Mouse (Mus musculus): ENCODE results near the gene Rpp14.
A peak's percentile ranks its signal among the peaks of the same experiment; 100 is the strongest.
"Not testable (repeated sequence)": the region's sequence is repeated elsewhere in the genome, so short reads cannot be mapped to it uniquely, and the experiment has no call there.

Rpp14 gene

DNA sequence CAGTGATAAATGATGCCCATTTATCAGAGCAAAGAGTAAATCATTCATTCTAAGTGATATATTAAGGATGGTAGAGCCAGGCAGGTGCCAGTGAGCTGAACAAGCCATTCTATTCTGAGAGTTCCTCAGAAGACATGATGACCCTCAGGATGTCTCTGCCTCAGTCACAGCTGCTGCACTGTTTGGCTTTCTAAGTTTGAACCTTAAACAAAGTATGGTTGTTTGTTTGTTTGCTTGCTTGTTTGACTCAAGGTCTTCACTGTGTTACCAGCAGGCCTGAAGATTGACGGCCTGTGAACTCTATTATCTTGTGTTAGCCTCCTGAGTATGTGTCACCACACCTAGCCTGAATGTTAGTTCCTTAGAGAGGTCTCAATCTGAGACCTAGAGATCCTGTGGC is 34.6 kb downstream of the Rpp14 start:
- no peak for DNase-seq (ENCODE audit: low read depth)

DNA sequence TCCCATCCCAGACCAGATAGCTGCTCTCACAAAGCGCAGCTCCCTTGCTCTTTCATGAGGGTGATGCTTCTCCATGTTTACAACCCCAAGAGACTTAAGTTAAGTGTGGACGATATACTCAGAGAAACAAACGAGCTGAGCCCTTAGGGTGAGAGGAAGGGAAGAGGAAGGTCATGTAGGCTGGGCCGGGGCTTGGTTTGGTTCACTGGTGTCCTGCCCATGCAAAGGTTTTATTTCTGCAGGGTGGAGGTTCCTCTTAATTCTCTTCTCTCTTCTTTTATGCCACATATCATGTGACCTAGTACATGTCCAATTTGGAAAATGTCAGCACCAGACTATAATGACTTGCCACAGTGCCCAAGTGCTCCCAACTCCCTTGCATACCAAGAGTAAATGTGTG is 35.6 kb downstream of the Rpp14 start:
- DNase-seq (ENCODE audit: low read depth): no peak

DNA sequence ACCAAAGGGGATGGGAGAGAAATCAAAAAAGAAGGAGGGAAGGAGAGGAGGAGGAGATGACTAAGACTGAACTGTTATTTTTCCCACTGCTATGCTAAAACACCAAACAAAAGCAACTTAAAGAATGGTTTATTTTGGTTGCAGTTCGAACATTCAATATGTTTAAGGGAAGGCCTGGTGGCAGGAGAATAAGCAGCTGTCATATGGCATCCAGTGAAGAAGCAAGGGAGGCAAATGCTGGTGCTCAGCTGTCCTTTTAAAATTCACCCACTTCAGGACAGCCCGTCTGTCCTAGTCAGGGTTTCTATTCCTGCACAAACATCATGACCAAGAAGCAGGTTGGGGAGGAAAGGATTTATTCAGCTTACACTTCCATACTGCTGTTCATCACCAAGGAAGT is 37.2 kb downstream of the Rpp14 start:
- DNase-seq (ENCODE audit: low read depth): no peak

DNA sequence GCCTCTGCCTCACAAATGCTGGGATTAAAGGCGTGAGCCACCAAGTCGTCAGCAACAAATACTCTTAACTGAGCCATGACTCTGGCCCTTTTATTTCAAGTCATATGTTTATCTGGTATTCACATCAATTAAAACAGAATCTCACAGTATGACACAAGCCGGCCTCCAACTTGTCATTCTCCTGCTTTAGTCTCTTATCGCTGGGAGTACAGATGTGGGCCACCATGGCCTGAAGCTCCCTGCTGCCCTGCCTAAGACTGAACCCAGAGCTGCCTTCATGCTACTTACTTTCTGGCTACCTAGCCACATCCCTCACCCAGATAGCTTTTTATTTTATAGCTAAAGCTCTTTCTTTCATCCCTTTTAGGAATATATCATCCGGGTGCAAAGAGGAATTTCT is 39.3 kb downstream of the Rpp14 start:
- DNase-seq (ENCODE audit: low read depth): no peak

DNA sequence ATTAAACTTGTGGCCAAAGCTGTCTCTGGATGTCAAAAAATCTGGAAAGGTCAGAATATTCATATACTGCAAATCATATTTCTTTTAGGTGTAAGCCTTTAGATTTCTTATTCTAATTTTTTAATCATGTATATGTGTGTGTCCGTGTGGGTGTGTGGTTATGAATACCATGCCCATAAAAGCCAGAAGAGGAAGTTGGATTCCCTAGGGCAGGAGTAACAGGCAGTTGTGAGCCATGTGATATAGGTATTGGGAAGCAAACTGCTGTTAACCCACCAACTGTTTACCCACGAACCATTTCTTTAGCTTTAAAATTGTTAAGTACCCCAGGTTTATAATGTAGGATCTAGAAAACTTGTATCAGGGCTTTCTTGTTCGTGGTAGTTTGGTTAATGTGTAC is 39.7 kb downstream of the Rpp14 start:
- DNase-seq (ENCODE audit: low read depth): no peak

DNA sequence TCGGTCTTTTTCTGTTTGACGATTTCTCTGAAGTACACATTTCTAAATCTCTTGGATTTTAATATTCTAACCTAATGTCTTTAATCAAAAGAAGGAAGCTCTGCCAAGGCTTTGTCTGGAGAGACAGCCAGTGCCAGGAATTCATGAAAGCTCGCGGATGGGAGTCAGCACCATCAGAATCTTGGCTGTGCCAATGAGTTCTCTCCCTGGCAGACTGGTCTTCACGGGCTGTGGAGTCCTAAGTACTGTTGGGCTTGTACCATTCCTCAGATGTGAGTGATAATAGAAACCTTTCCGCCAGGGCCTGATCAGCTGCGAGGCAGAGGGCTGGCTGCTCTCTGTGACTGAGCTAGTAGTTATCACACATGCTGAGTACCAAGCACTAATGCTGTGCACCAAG is 43.0 kb downstream of the Rpp14 start:
- DNase-seq (ENCODE audit: low read depth): peak; percentile 33

DNA sequence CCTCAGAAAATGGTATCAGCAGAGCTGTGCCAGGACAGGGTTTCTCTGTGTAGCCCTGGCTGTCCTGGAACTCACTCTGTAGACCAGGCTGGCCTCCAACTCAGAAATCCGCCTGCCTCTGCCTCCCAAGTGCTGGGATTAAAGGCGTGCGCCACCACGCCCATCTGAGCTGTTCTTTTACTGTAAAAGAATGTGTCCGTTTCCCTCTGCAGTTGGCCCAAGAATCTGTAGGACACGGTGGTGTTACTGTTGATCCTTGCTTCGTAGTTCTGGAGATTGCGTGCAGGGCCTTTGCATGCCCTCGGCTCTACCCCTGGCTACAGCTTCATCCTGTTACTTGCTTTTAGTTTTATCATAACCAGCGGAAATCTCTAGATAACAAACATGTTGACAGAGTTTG is 43.4 kb downstream of the Rpp14 start:
- not testable (repeated sequence) for DNase-seq (ENCODE audit: low read depth)

DNA sequence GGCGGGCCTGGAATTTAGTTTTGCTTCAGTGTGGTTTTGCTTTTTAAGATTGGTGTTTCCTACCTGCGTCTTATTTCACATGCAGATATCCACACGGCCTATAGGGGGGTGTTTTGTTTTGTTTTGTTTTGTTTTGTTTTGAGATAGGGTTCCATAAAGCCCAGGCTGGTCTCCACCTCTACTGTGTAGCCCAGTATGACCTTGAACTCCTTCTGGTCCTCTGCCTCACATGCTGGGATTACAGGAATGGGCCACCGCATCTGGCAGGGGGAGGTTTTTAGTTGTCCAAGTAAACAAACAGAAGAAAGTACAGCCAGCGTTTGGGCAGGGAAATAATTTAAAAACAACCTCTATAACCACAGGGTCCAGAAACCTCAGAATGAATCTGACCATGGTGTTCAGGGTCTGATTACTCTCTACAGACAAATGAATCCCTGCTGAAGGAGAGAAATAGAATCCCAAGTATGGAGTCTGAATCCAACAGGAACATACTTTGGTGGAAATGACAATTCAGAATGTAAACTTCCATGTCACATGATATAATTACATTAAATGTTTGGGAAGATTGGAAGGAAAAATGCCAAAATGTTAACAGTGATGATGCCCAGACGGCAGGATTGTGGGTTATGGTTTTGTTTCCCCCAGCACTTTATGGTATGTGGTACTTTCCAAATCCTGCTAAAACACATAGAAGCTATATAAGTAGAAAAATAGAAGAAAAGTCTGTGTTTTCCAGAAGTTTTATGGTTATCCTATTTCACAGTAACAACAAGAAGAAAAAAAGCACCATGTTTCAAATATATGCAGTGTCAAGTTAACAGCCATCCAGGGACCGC is 44.1 kb downstream of the Rpp14 start:
- no peak for DNase-seq (ENCODE audit: low read depth)

DNA sequence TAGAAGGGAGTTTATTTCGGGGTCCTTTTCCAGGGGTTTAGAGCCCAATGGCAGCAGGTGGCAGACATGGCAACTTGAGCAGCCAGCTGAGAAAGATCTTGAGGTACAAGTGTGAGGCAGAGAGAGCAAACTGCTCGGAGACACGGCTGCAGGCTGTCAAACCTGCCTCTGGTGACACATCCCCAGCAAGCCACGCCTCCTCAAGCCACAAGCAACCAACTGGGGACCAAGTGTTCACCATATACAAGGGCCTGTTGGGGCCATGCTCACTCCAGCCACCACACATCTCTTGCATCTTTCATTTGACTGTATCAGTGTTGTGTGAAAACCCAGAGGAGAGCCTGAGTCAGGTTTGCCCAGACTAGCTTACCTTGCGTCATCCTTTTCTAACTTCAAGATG is 47.8 kb downstream of the Rpp14 start:
- DNase-seq (ENCODE audit: low read depth): no peak

DNA sequence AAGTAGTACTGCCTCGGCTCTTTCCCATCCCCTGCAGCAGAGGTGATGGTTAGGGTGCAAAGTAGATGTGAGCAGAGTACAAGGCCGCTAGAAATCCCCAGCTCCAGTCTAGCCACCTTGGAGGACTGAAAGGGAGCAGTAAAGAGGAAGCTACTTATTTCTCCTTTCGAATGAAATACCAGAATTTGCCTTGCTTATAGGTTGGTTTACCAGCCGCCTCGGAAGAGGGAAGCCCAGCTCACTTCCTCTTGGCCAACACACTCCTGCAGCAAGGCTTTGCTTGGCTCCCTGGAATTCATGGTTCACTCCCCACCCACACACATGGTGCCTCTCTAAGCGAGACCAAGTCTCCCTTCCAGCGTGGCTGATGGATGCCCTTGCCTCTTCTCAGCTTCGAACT is 52.6 kb downstream of the Rpp14 start:
- DNase-seq (ENCODE audit: low read depth): no peak

DNA sequence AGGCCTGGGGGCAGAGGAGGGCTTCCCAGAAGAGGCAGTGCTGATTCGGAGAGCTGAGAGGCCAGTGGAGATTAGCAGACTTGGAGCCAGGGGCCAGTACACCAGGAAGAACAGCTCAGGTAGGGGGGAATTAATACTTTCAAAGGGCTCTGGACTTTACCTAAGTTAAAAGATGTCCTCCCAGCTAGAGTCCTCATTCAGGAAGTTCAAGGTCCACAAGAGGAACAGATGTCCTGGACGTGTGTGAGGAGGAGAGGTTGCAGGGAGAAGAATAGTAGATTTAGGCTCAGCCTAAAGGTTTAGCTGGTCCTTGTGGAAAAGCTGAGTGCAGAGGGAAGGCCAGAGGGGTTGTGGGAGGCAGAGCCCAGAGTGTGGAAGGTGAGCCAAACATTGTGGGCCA is 54.1 kb downstream of the Rpp14 start:
- DNase-seq (ENCODE audit: low read depth): no peak

DNA sequence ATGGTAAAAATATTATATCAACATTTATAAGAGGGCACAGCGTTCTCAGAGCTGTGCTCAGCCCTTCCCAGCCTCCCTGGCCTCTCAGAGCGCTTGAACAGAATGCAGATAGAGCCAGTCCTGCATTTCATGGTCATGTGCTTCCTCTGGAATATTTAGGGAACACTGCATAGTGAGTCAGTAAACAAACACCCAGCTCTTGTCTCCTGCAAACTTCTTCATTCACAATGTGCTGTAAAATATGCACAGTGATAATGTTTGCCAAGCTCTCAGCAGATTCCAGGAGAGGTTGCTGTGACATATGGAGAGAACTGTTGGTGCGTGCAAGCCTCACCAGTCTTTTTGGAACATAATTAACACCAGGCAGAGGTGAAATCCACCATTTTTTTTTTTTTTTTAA is 55.0 kb downstream of the Rpp14 start:
- DNase-seq (ENCODE audit: low read depth): peak; percentile 40

DNA sequence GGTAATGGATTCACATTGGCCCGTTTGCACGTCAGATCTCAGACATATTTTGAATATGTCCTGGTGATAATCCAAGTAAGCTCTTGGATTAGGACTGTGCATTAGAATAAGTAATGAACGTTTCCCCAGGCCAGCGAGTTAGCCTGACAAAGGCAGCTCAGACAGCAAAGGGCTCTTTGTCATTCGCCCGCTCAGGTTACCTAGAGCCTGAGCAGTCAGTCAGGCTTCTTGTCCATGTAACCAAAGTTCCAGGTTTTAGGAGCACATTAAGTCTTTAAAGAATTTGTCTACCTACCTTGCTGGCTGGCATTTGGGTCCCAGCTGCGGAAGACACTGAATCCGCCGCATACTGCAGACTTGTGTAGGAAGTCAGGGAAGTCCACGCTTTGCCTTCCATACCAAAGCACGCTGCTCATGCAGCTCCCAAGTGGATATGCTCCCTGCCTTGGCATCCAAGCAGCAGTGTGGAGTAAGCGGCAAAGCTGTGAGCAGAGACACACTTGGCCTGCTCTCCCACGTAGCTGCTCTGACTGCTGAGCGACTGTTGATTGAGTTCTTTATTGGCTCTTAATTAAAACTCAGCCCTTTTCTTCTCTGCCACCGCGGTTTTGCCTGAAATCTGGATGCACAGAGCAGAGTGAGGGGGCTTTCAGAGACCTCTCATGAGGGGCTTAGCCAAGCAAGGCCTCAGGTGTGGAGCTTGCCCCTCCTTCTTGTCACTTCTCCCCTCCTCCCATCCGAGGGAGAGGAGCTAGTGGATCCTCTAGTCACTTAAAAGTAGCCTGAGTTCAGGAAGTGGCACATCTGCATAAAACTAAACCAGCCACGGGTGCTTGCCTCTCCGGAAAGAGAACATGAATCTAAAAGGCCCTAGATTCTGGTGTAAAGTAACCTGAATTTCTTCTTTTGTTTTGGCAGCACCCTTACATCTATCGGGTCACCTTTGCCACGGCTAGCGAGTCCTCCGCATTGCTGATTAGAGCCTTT is 59.9 kb downstream of the Rpp14 start:
- no peak for DNase-seq (ENCODE audit: low read depth)

DNA sequence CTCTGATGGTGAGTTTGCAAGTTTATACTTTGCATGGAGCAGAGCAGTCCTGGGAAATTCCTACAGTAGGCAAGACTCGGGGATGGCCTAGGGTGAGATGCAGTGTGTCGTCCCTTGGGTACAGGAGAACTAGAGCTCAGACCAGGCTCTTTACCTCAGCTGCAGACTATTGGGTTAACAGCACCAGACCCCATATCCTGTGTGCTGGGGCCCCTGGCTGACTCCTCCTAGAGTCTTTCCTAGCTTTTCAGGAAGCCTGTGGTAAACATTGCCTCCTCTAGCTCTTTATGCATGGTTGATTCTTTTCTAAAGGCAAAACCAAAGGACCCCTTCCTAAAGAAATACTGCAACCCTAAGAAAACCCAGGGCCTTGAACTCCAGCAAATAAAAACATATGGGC is 61.0 kb downstream of the Rpp14 start:
- DNase-seq (ENCODE audit: low read depth): no peak

All from fibroblast of lung, adult 2 months (primary cell).